Mouse (Mus musculus): ENCODE measurements around the gene Zdhhc8.

GRCm38 (mm10) chr16:18214858-18215257 is 20.1 kb downstream of the Zdhhc8 start:
- TF ChIP-seq CTCF (IDR thresholded peaks at IDR 0.05; ENCODE audit: borderline replicate concordance, insufficient read depth, low read length) (no peak), POLR2A (IDR thresholded peaks at IDR 0.05; ENCODE audit: low read depth, low read length) (no peak)

Measured in embryonic fibroblast, embryonic 13.5 days (primary cell).